Mouse (Mus musculus) kidney, adult 8-10 months (tissue): ENCODE measurements around the gene Acvr2a.

Source experiments
- DNase-seq, 2 experiments: peaks; one replicate each; pipeline ENCODE4 v3.0.0; 2022

Acvr2a gene

DNA sequence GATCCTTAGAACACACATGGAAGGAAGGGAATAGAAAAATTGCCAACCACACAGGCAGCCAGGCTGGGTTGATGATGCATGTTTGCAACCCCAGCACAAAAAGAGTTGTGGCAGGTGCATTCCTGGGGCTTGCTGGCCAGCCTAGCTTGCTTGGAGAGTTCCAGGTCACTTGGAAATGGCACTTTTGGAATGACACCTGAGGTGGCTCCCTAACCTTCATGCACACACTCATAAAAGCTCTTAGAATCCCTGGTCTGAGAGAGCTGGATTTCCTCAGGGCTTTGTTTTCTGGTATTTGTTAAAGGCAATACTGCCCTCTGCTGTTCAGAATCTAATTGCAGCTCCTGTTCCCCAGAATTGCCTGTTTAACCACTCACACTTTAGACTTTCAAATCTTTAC lies 72.0 kb downstream of the Acvr2a start:
- peak; percentile 66 to 72 for DNase-seq

DNA sequence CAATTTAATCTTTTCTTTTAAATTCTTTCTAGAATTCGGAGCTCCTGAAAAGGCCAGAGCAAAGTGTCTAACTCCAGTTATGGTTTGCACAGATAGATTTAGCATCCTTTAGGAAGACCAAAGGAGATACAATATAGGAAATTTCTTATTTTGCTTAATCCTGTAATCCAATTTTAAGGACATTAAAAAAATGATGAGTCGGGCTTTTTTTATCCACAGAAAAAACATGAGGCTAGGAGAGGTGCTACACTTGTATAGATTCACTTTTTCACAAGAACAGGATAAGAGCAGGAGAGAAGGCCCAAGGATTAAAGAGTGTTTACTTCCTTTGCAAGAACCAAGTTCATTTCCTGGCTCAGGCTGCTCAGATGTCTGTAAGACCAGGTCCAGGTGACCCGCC lies 81.3 kb downstream of the Acvr2a start:
- no peak for DNase-seq

DNA sequence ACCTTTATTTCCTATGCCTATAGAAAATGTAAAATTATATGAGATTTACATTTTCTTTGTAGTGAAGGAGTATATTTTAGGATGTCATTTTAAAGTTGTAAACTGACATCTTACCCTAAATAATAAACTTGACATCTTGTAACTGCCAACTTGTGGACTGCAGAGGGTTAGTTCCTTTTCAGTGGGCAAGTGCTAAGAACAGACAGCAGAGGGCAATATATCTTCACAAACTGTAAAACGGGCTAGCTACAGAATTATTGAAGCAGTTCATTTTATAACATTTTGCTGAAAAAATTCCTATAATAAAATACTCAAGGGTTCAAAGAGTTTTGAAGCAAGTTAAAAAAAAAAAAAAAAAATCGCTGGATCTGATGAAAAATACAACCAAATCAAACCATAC lies 95.0 kb downstream of the Acvr2a start:
- no peak for DNase-seq

DNA sequence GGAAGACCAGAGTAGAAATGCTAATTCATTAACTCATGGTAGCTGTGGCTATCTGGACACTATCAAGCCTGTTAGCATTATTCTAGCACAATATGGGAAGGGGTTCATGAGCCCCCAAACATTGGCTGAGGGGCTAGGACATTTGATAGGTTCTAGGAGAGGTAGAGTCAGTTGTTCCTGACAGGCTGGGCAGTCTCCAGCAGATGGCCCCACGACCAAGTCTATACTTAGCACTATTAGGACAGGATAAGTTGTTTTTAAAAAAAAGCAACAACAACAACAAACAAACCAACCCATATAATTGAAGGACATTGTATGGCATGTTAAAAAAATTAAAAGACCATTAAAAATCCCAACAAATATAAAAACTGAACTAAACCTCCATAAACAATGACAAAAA lies 100.3 kb downstream of the Acvr2a start:
- no peak for DNase-seq

DNA sequence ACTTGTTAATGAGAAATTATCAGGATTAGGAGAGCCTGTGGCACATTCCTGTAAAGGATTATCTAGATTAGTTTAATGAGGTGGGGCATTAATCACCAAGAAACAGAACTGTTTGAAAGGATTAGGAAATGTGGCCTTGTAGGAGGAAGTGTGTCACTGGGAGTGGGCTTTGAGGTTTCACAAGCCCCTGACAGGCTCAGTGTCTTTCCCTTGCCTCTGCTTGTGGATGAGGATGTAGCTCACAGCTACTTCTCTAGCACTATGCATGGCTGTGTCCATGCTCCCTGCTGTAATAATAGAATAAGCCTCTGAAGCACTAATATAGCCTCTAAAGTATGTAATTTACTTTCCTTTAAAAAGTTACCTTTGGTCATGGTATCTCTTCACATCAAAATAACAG lies 101.9 kb downstream of the Acvr2a start:
- no peak for DNase-seq

DNA sequence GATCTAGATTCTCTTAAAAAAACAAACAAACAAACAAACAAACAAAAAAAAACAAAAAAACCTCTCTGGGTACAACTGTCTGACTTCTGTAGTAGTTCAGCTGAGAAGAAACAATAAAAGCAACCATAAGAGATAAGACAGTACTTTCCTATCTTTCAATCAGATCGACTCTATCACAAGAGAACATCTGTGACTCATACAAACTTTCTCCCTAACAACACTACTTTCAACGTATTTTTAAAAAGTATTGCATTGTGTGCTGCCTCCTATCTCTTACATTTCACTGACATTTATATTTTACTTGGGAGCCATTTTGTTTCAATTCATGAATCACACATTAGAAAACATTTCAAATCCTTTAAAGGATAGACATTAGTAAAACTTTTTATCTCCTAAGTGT lies 121.1 kb downstream of the Acvr2a start:
- DNase-seq = no peak

DNA sequence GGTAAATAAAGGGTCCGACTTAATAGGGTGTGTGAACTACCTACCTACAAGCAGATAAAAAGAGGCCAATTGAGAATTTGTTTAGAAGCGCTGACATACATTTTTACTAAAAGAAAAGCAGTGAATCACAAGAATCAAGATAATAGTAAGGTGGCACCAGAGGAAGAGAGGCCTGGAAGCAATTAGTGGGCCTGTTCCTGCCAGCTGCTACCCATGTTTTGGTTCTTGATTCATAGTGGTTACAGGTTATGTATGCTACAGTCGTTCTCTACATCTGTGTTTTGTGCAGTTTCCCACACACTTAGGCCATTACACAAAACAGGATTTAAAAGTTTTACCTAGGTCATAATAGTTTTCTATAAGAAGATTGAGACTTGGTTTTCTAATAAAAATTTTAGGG lies 133.9 kb downstream of the Acvr2a start:
- no peak for DNase-seq

DNA sequence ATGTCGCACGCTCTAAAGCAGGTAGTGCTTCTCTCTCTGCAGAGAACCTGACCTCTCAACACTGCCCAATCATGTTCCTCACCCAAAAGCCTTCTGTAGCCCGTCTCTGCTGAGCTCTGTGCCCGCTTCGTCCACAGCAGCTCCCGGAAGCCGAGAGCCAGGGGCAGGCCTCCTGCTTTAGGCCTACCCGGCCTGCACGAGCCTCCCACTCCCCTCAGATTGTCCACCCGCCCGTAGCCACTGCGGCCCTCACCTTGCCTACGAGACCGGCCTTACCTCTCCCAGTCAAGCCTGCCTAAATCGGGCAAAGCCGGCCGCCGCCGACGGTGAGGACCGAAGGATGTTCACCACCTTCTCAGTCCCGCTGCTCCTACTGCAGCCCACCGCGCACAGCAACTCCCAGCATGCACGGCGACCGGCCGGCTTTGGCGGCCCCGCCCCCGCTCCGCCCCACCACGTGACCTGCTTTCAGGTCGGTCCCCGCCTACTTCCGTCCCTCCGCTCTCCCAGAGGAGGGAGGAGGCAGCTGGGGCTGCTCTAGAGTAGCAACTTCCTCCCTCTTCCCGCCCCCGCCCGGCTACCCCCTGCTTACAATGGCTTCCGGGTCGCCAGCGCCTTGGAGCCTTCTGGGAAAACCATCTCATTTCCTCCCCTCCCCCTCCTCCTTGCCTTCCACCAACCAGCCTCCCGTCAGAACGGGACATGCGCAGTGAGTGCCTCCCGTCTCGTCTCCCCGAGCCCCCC lies 135.1 kb downstream of the Acvr2a start, which contains the start of gene Mbd5:
Gene Mbd5, plus strand, starts transcription at position 668 of the 744 bp plus-strand sequence.
- DNase-seq = peak; percentile 99

DNA sequence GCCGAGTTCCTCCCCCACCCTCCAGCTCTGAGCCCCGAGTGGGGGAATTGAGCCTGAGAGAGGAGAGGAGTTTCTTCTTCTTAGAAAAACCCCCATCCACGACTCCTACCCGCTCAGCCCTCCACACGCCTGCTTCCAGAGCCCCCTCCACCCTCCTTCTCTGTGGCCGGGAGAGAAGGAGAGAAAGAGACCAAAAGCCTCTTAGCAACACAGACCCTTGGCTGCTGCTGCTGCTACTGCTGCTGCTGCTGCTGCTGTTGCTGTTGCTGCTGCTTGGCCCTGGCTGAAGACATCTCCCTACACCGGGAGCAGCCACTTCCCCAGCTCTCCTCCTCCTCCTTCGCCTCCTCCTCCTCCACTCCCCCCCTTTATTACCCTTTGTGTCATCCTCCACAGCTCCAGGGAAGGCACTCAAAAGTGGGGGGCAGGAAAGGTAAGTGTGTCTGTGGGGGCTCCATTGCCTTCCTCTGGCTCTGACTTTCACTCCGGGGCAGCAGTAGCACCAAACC lies 135.9 kb downstream of the Acvr2a start:
- peak; percentile 23 to 40 for DNase-seq

DNA sequence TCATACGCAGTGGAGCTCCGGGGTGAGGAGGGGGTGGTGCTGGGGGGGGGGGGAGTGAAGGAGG lies 136.2 kb downstream of the Acvr2a start, which contains the start of gene Orc4:
Gene Orc4, minus strand, starts transcription at position 26 of the 64 bp plus-strand sequence.
- DNase-seq = no peak

DNA sequence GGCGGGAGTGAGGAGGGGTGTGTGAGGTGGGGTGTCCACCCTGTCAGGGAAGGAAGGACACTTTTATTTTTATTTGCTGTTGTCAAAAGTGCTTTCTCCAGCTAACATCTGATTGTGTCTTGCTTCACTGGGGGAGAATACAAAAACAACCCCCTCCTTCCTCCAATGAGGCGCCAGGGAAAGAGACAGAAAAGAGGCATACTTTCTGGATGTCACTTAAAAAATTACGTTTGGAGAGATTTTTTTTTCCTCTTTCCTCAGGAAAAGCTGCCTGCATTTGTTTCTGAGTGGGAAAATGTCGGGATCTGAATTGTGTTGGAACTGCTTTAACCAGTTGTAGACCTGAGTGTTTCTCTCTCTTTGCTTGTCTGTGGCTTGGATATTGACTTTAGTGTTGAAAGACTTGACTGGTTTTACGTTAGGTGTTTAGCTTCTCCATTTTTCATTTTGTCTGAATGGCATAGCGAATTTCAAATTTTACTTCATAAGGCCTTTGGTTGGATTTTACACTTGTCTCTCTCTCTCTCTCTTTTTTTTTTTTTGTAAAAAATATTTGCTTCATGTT lies 136.5 kb downstream of the Acvr2a start:
- DNase-seq = peak in 1 of 2 experiments; percentile 4
